Mouse (Mus musculus): ENCODE results near the gene Alg14.

- TF ChIP-seq MAZ (IDR thresholded peaks at IDR 0.05; ENCODE audit: low read depth, low read length) (no peak), HCFC1 (IDR thresholded peaks at IDR 0.05; ENCODE audit: low read depth, low read length) (no peak), CHD2 (IDR thresholded peaks at IDR 0.05; ENCODE audit: low read length) (no peak), POLR2A (IDR thresholded peaks at IDR 0.05; ENCODE audit: low read depth, low read length) (no peak), CTCF (conservative IDR thresholded peaks at IDR 0.05 in 1 of 2, IDR thresholded peaks at IDR 0.05 in 1 of 2; ENCODE audit: low read depth in 2 of 2, low read length in 2 of 2) (0 out of 4 replicates have a peak, but pooled peaks of 1 of the 2 experiments have one; percentile 11), EP300 (IDR thresholded peaks at IDR 0.05; ENCODE audit: low read length) (no peak)
Observed at GRCm38 (mm10) chr3:121403449-121403848, 111.9 kb downstream of the Alg14 start.
